Mouse (Mus musculus) G1E (cell line): ENCODE data around the gene Cox6a2.

ENCODE experiments used
- CTCF ChIP-seq: IDR thresholded peaks from 2 replicates; pipeline ENCODE4 v1.5.1; 2012; ENCODE audit warnings: low read depth, low read length, inconsistent platforms, mixed read lengths
- GATA1 ChIP-seq: IDR thresholded peaks from 2 replicates; pipeline ENCODE4 v1.6.1; 2012; ENCODE audit warnings: borderline replicate concordance, low read length, inconsistent platforms, mixed read lengths
- POLR2AphosphoS5 ChIP-seq: IDR thresholded peaks from 2 replicates; pipeline ENCODE4 v1.6.1; 2012; ENCODE audit warnings: low read depth, low read length, inconsistent platforms; ENCODE audit not compliant: insufficient replicate concordance
- TAL1 ChIP-seq: conservative IDR thresholded peaks from 2 replicates; pipeline ENCODE4 v1.6.1; 2012; ENCODE audit warnings: low read depth, low read length, inconsistent platforms, mixed read lengths

DNA sequence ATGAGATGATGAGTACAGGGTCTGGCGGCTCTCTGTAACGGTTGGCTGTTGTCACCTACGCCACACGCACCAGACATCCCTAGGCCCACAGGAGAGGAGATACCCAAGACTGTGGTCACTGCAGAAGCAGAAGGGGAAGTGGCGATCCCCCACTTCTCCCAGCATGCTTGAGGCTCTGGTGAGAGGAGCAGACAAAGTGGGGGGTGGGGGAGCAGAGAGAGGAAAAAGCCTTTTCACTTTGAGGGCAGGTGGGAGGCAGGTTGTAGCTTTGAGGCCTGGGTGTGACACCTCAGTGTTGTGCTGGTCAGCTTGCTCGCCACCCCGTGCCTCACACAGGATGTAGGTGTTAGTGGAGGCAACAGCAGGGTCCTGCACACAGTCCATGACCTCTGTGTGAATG is 26.1 kb downstream of the Cox6a2 start:
- no peak for TF ChIP-seq CTCF
- no peak for TF ChIP-seq GATA1
- TF ChIP-seq TAL1, result no peak
- no peak for TF ChIP-seq POLR2AphosphoS5
